Mouse (Mus musculus): Measurements from ENCODE around the gene Lamtor2.
A peak's percentile ranks its signal among the peaks of the same experiment; 100 is the strongest.

- TF ChIP-seq POLR2A (IDR thresholded peaks at IDR 0.05; ENCODE audit: borderline replicate concordance, extremely low read depth, insufficient read depth, insufficient read length, poor library complexity, severe bottlenecking) = no peak
- TF ChIP-seq CTCF (IDR thresholded peaks at IDR 0.05; ENCODE audit: borderline replicate concordance, extremely low read depth, insufficient read depth, insufficient read length) = peak; percentile 94
Measured at GRCm38 (mm10) chr3:88521803-88522331, 31.0 kb downstream of the Lamtor2 start.
